Comparison of ENCODE assay signal across 9 mouse cellular contexts in genomic region chr5:103211101-103211848, GRCm38 (mm10). TPM values are rescaled to one million over a fixed set of nuclear protein-coding genes. Genes with fewer than 3 reads are reported as not detected.
DNase-seq lines count a peak whose midpoint lies in the region; ATAC-seq and TF ChIP-seq lines count a peak whose summit lies in the region.
"Had no signal": no experiment of that assay in that cellular context is flagged by ENCODE, and none has a peak within 500 bp of the region (broad histone marks: within the 10 kb centered on the region; RNA-seq: fewer than 3 reads in every experiment).

TSS of gene Mapk10 (minus strand) at chr5:103211334.

- no peak for TF ChIP-seq EP300 in liver, postnatal 0 days (IDR thresholded peaks at IDR 0.05; ENCODE audit: low read depth)
- TF ChIP-seq EP300 in heart, postnatal 0 days (IDR thresholded peaks at IDR 0.05; ENCODE audit: low read depth), result no peak

- no peak within 1 kb of the TSS for H3K4me2 ChIP-seq in liver, postnatal 0 days (ENCODE audit: low read depth, low read length)
- H3K4me2 ChIP-seq in forebrain, embryonic 11.5 days (ENCODE audit: low read depth, low read length, severe bottlenecking), result peak within 1 kb of the TSS; percentile 53
- H3K4me2 ChIP-seq in heart, postnatal 0 days (ENCODE audit: low read depth, low read length), result peak within 1 kb of the TSS; percentile 67
- H3K4me2 ChIP-seq in limb, embryonic 15.5 days, result peak within 1 kb of the TSS; percentile 42

- no peak for ATAC-seq in liver, postnatal 0 days
- ATAC-seq in forebrain, embryonic 11.5 days (replicated peaks; ENCODE audit: low FRiP score), result peak; percentile 100
- peak; percentile 94 for ATAC-seq in heart, postnatal 0 days (ENCODE audit: insufficient read depth, low read depth)
- peak; percentile 80; the same call in 1 of the 2 replicates for ATAC-seq in limb, embryonic 15.5 days (ENCODE audit: insufficient number of reproducible peaks, low FRiP score, low TSS enrichment, low read depth)

- H3K9ac ChIP-seq in liver, adult 2 months (ENCODE audit: low read depth, low read length), result no peak within 1 kb of the TSS
- H3K9ac ChIP-seq in liver, postnatal 0 days (replicated peaks), result no peak within 1 kb of the TSS
- H3K9ac ChIP-seq in forebrain, embryonic 11.5 days (ENCODE audit: low read length), result peak within 1 kb of the TSS; percentile 54; the same call in 1 of the 2 replicates
- H3K9ac ChIP-seq in heart, postnatal 0 days (replicated peaks; ENCODE audit: low read depth, low read length), result peak within 1 kb of the TSS; percentile 46; the same call in 1 of the 2 replicates
- H3K9ac ChIP-seq in limb, embryonic 15.5 days, result no peak within 1 kb of the TSS
- H3K9ac ChIP-seq: liver, embryonic 14.5 days had no signal

- no peaks in the 10 kb centered on the region for H3K79me2 ChIP-seq in liver, adult 2 months (ENCODE audit: control insufficient read depth, insufficient read depth, low read length)

- H3K36me3 ChIP-seq in liver, adult 2 months (ENCODE audit: control insufficient read depth, insufficient read depth, low read length), result no peaks in the 10 kb centered on the region
- H3K36me3 ChIP-seq in liver, postnatal 0 days (replicated peaks; ENCODE audit: insufficient read depth, low read length), result no peaks in the 10 kb centered on the region
- H3K36me3 ChIP-seq in forebrain, embryonic 11.5 days (ENCODE audit: control insufficient read depth, insufficient read depth, low read length), result no peaks in the 10 kb centered on the region
- H3K36me3 ChIP-seq in heart, postnatal 0 days (replicated peaks; ENCODE audit: control insufficient read depth, insufficient read depth, low read length), result no peaks in the 10 kb centered on the region
- H3K36me3 ChIP-seq in limb, embryonic 15.5 days, result no peaks in the 10 kb centered on the region

- peaks cover 3% of the 10 kb centered on the region; the same call in 1 of the 2 replicates for H3K27me3 ChIP-seq in liver, adult 2 months (ENCODE audit: control insufficient read depth, insufficient read depth, low read length)
- H3K27me3 ChIP-seq in liver, postnatal 0 days (ENCODE audit: insufficient read depth, low read length), result no peaks in the 10 kb centered on the region
- no peaks in the 10 kb centered on the region for H3K27me3 ChIP-seq in forebrain, embryonic 11.5 days (ENCODE audit: control insufficient read depth, insufficient read depth, low read length)
- H3K27me3 ChIP-seq in heart, postnatal 0 days (ENCODE audit: control insufficient read depth, insufficient read depth, low read length), result no peaks in the 10 kb centered on the region
- H3K27me3 ChIP-seq in limb, embryonic 15.5 days, result no peaks in the 10 kb centered on the region

- TF ChIP-seq POLR2A in liver, adult 2 months (IDR thresholded peaks at IDR 0.05; ENCODE audit: extremely low read depth, insufficient read depth, low read length), result no peak

- H3K4me1 ChIP-seq in liver, adult 2 months (ENCODE audit: control insufficient read depth, insufficient read depth, low read length), result no peaks in the 10 kb centered on the region
- no peaks in the 10 kb centered on the region for H3K4me1 ChIP-seq in liver, postnatal 0 days (ENCODE audit: insufficient read depth)
- H3K4me1 ChIP-seq in forebrain, embryonic 11.5 days (replicated peaks; ENCODE audit: control insufficient read depth, insufficient read depth, low read length), result no peaks in the 10 kb centered on the region
- H3K4me1 ChIP-seq in heart, postnatal 0 days (ENCODE audit: control insufficient read depth, insufficient read depth), result no peaks in the 10 kb centered on the region
- peaks cover 3% of the 10 kb centered on the region for H3K4me1 ChIP-seq in limb, embryonic 15.5 days

- no peak within 1 kb of the TSS for H3K4me3 ChIP-seq in liver, adult 2 months (ENCODE audit: insufficient read depth, low read depth, low read length)
- no peak within 1 kb of the TSS for H3K4me3 ChIP-seq in liver, postnatal 0 days (ENCODE audit: low read depth, low read length)
- peak within 1 kb of the TSS; percentile 31 for H3K4me3 ChIP-seq in forebrain, embryonic 11.5 days (ENCODE audit: low read depth, low read length)
- H3K4me3 ChIP-seq in heart, postnatal 0 days (ENCODE audit: low read depth, low read length), result peak within 1 kb of the TSS; percentile 51
- H3K4me3 ChIP-seq in limb, embryonic 15.5 days, result peak within 1 kb of the TSS; percentile 28

- no peak within 1 kb of the TSS for H3K27ac ChIP-seq in liver, adult 2 months (replicated peaks; ENCODE audit: insufficient read depth, low read depth, low read length)
- no peak within 1 kb of the TSS for H3K27ac ChIP-seq in liver, postnatal 0 days (ENCODE audit: low read depth)
- peak within 1 kb of the TSS; percentile 0; the same call in 1 of the 2 replicates for H3K27ac ChIP-seq in forebrain, embryonic 11.5 days (ENCODE audit: low read depth, low read length)
- H3K27ac ChIP-seq in heart, postnatal 0 days (ENCODE audit: low read depth), result peak within 1 kb of the TSS; percentile 39
- no peak within 1 kb of the TSS for H3K27ac ChIP-seq in limb, embryonic 15.5 days
- H3K27ac ChIP-seq: liver, embryonic 14.5 days had no signal

- TF ChIP-seq CTCF in liver, adult 2 months (IDR thresholded peaks at IDR 0.05; ENCODE audit: low read depth, low read length), result no peak
- no peak for TF ChIP-seq CTCF in liver, postnatal 0 days (IDR thresholded peaks at IDR 0.05; ENCODE audit: low read depth)
- no peak for TF ChIP-seq CTCF in heart, postnatal 0 days (IDR thresholded peaks at IDR 0.05; ENCODE audit: low read depth)

- DNase-seq in liver, adult 2 months (ENCODE audit: extremely low read depth, low read depth, low spot score), result peak; percentile 17
- DNase-seq in liver, postnatal 0 days, result no peak
- peak; percentile 80 for DNase-seq in forebrain, embryonic 11.5 days (ENCODE audit: low spot score)
- peak; percentile 82 for DNase-seq in heart, postnatal 0 days (ENCODE audit: low spot score)
- peak; percentile 66 for DNase-seq in kidney, postnatal 10 days
- peak; percentile 45 for DNase-seq in ovary, postnatal 36 days (ENCODE audit: low spot score)
- no peak for DNase-seq in spleen, adult 12 weeks (ENCODE audit: low spot score)

- WGBS in liver, adult 2 months, result 14% methylated on average over 16 of the region's 16 CpGs
- WGBS in liver, postnatal 0 days (ENCODE audit: insufficient replicate concordance), result 12% methylated on average over 16 of the region's 16 CpGs
- 8% methylated on average over 15 of the region's 16 CpGs for WGBS in forebrain, embryonic 11.5 days
- 12% methylated on average over 15 of the region's 16 CpGs for WGBS in heart, postnatal 0 days
- 9% methylated on average over 15 of the region's 16 CpGs for WGBS in limb, embryonic 15.5 days

- H3K9me3 ChIP-seq in liver, postnatal 0 days (ENCODE audit: low read length), result no peaks in the 10 kb centered on the region
- H3K9me3 ChIP-seq in forebrain, embryonic 11.5 days (ENCODE audit: control insufficient read depth, low read length), result no peaks in the 10 kb centered on the region
- no peaks in the 10 kb centered on the region; the same call in 1 of the 2 replicates for H3K9me3 ChIP-seq in heart, postnatal 0 days (replicated peaks; ENCODE audit: control insufficient read depth, low read length)
- no peaks in the 10 kb centered on the region for H3K9me3 ChIP-seq in limb, embryonic 15.5 days

RNA-seq across cellular contexts. Expression of gene Mapk10, which starts in this region (rescaled TPM):
- total RNA-seq in liver, adult 2 months (2014; rRNA removed), result not detected in 2 replicates
- polyA plus RNA-seq in liver, adult 2 months (2012; rRNA removed), result not detected in 2 replicates
- polyA plus RNA-seq in liver, postnatal 0 days (2015; fragmentation: Nextera tagmentation; extraction: Ambion mirVana), result 0.05 TPM in 1 of 2 replicates, not detected in the other
- 28.6 and 30.1 TPM in 2 replicates for polyA plus RNA-seq in forebrain, embryonic 11.5 days (2014; fragmentation: Nextera tagmentation; extraction: Ambion mirVana)
- total RNA-seq in heart, postnatal 0 days (2014; rRNA removed; ENCODE audit: low replicate concordance), result 3.9 and 11.6 TPM in 2 replicates
- 6.5 and 7.0 TPM in 2 replicates for polyA plus RNA-seq in heart, postnatal 0 days (2015; fragmentation: Nextera tagmentation; extraction: Ambion mirVana)
- polyA plus RNA-seq in limb, embryonic 15.5 days (2015; fragmentation: Nextera tagmentation; extraction: Ambion mirVana), result 0.42 and 0.98 TPM in 2 replicates

Comparison
In these comparisons a context has a peak if more than half of its experiments do, and no peak if none do; other contexts are left out.
1. Peak in DNase-seq in liver, adult 2 months; RNA of the gene not detected or under 1 TPM.
2. Peak in ATAC-seq, H3K4me3 ChIP-seq and H3K4me2 ChIP-seq in limb, embryonic 15.5 days; RNA of the gene not detected or under 1 TPM.
3. DNase-seq: peak in forebrain, embryonic 11.5 days (single experiment), heart, postnatal 0 days (single experiment), kidney, postnatal 10 days (single experiment) and ovary, postnatal 36 days (single experiment); none in liver, postnatal 0 days (single experiment) and spleen, adult 12 weeks (single experiment).
4. H3K27ac ChIP-seq: peak in forebrain, embryonic 11.5 days (single experiment) and heart, postnatal 0 days (single experiment); none in liver, adult 2 months (single experiment), liver, postnatal 0 days (single experiment) and limb, embryonic 15.5 days (single experiment).
5. H3K4me3 ChIP-seq: peak in forebrain, embryonic 11.5 days (single experiment) and heart, postnatal 0 days (single experiment); none in liver, adult 2 months (single experiment) and liver, postnatal 0 days (single experiment).
6. H3K9ac ChIP-seq: peak in forebrain, embryonic 11.5 days (single experiment) and heart, postnatal 0 days (single experiment); none in liver, adult 2 months (single experiment), liver, postnatal 0 days (single experiment) and limb, embryonic 15.5 days (single experiment).